Mouse (Mus musculus): Measurements from ENCODE around the gene Fth1. TPM values are rescaled to one million over a fixed set of nuclear protein-coding genes. Genes with fewer than 3 reads are reported as not detected.
A peak's percentile ranks its signal among the peaks of the same experiment; 100 is the strongest.

Gene Fth1
- polyA plus RNA-seq, 1 experiment from 2014 or later = 1,303 TPM

- Histone ChIP-seq H3K4me1 (ENCODE audit: control insufficient read depth, insufficient read depth, low read length) (no peaks in the 10 kb centered on the region), H3K27me3 (ENCODE audit: control insufficient read depth, insufficient read depth, low read length) (no peaks in the 10 kb centered on the region), H3K4me2 (ENCODE audit: low read depth, low read length) (no peak overlapping the region), H3K36me3 (replicated peaks; ENCODE audit: control insufficient read depth, insufficient read depth, low read depth, low read length) (peaks cover 4% of the 10 kb centered on the region), H3K4me3 (ENCODE audit: low read depth, low read length) (no peak overlapping the region), H3K9me3 (replicated peaks; ENCODE audit: control insufficient read depth, low read length) (no peaks in the 10 kb centered on the region), H3K27ac (replicated peaks; ENCODE audit: low read depth, low read length) (no peak overlapping the region), H3K9ac (replicated peaks; ENCODE audit: low read length) (no peak overlapping the region)
- WGBS = 68% methylated on average over 17 of the region's 17 CpGs
- ATAC-seq (replicated peaks; ENCODE audit: insufficient number of reproducible peaks, low FRiP score, low TSS enrichment, low read depth) (no peak), DNase-seq (ENCODE audit: low spot score) (peak; percentile 48)
Measured at GRCm38 (mm10) chr19:9989171-9989883, 8.9 kb downstream of the Fth1 start.

GRCm38 (mm10) chr19:9989884-9990256 is 9.5 kb downstream of the Fth1 start:
- Histone ChIP-seq H3K4me1 (ENCODE audit: control insufficient read depth, insufficient read depth, low read length) (no peaks in the 10 kb centered on the region), H3K9me3 (replicated peaks; ENCODE audit: control insufficient read depth, low read length) (no peaks in the 10 kb centered on the region)
- no peak for ATAC-seq (replicated peaks; ENCODE audit: insufficient number of reproducible peaks, low FRiP score, low TSS enrichment, low read depth)

GRCm38 (mm10) chr19:9991304-9991703 is 10.9 kb downstream of the Fth1 start:
- Histone ChIP-seq H3K4me2 (ENCODE audit: low read depth, low read length) (no peak overlapping the region), H3K36me3 (replicated peaks; ENCODE audit: control insufficient read depth, insufficient read depth, low read depth, low read length) (no peaks in the 10 kb centered on the region), H3K9me3 (replicated peaks; ENCODE audit: control insufficient read depth, low read length) (no peaks in the 10 kb centered on the region), H3K27ac (replicated peaks; ENCODE audit: low read depth, low read length) (no peak overlapping the region), H3K4me3 (ENCODE audit: low read depth, low read length) (no peak overlapping the region), H3K4me1 (ENCODE audit: control insufficient read depth, insufficient read depth, low read length) (no peaks in the 10 kb centered on the region), H3K27me3 (ENCODE audit: control insufficient read depth, insufficient read depth, low read length) (no peaks in the 10 kb centered on the region), H3K9ac (replicated peaks; ENCODE audit: low read length) (no peak overlapping the region)
- 25% methylated on average over 5 of the region's 5 CpGs for WGBS
- ATAC-seq (replicated peaks; ENCODE audit: insufficient number of reproducible peaks, low FRiP score, low TSS enrichment, low read depth) = no peak
- peak; percentile 87 for DNase-seq (ENCODE audit: low spot score)

More at GRCm38 (mm10) chr19:9989884-9990256, 9.5 kb downstream of the Fth1 start:
- Histone ChIP-seq H3K9ac (replicated peaks; ENCODE audit: low read length) (no peak overlapping the region), H3K36me3 (replicated peaks; ENCODE audit: control insufficient read depth, insufficient read depth, low read depth, low read length) (peaks cover 4% of the 10 kb centered on the region), H3K27ac (replicated peaks; ENCODE audit: low read depth, low read length) (no peak overlapping the region), H3K4me3 (ENCODE audit: low read depth, low read length) (no peak overlapping the region), H3K27me3 (ENCODE audit: control insufficient read depth, insufficient read depth, low read length) (no peaks in the 10 kb centered on the region), H3K4me2 (ENCODE audit: low read depth, low read length) (no peak overlapping the region)
- DNase-seq (ENCODE audit: low spot score) = no peak

DNA sequence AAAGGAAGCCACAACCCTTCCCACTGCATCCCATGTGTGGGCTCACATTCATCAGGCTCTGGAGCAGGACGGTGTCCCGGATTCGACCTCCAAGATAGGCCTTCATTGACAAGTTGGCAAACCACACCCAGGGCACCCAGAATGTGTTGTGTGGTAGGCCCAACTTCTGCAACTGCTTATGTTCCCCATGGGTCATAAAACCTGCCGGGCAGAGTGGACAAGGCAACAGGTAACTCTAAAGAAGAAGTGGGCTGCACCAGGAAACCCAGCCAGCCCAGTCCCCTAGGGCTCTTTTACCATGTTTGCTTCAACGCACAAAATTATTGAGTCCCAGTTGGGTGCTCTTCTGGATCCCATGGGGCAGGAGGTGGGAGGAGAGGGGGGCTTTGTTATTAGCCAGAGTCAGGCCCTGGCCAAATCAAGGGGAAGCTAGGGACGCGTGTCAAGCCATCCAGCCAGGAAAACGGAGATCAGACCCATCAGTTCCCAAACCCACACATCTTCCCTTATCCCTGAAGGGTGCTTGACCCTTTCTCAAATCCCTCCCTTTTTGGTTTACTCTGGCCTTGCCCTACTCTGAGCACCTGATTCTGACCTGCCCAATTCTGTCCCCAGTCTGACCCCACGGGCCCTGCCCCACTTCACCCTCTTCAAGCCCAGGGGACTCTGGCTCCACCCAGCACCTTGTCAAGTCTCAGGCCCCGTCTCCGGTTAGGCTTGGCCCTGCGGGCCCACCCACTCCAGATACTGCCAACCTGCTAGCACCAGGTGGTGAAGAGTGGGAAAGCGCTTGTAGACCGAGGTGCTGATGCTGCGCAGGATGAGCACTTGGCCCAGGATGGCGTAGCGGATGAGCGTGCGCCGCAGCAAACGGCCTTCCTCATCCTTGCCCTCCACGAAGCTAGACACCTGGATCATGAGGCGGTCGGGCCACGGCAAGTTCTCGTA is 11.9 kb downstream of the Fth1 start:
- DNase-seq (ENCODE audit: low spot score) = no peak

GRCm38 (mm10) chr19:9993036-9993656 is 12.7 kb downstream of the Fth1 start:
- 7% methylated on average over 17 of the region's 17 CpGs for WGBS
- Histone ChIP-seq H3K36me3 (replicated peaks; ENCODE audit: control insufficient read depth, insufficient read depth, low read depth, low read length) (no peaks in the 10 kb centered on the region), H3K27me3 (ENCODE audit: control insufficient read depth, insufficient read depth, low read length) (no peaks in the 10 kb centered on the region), H3K4me2 (ENCODE audit: low read depth, low read length) (peak overlapping the region; percentile 33), H3K27ac (replicated peaks; ENCODE audit: low read depth, low read length) (no peak overlapping the region), H3K9ac (replicated peaks; ENCODE audit: low read length) (peak overlapping the region; percentile 48), H3K9me3 (replicated peaks; ENCODE audit: control insufficient read depth, low read length) (no peaks in the 10 kb centered on the region), H3K4me1 (ENCODE audit: control insufficient read depth, insufficient read depth, low read length) (no peaks in the 10 kb centered on the region), H3K4me3 (ENCODE audit: low read depth, low read length) (peak overlapping the region; percentile 13)
- DNase-seq (ENCODE audit: low spot score) (peak; percentile 93), ATAC-seq (replicated peaks; ENCODE audit: insufficient number of reproducible peaks, low FRiP score, low TSS enrichment, low read depth) (peak; percentile 89)

More for the DNA sequence above, 11.9 kb downstream of the Fth1 start:
- Histone ChIP-seq H3K9ac (replicated peaks; ENCODE audit: low read length) (peak overlapping the region; percentile 48), H3K36me3 (replicated peaks; ENCODE audit: control insufficient read depth, insufficient read depth, low read depth, low read length) (no peaks in the 10 kb centered on the region), H3K27me3 (ENCODE audit: control insufficient read depth, insufficient read depth, low read length) (no peaks in the 10 kb centered on the region), H3K9me3 (replicated peaks; ENCODE audit: control insufficient read depth, low read length) (no peaks in the 10 kb centered on the region), H3K4me3 (ENCODE audit: low read depth, low read length) (peak overlapping the region; percentile 13), H3K27ac (replicated peaks; ENCODE audit: low read depth, low read length) (no peak overlapping the region), H3K4me1 (ENCODE audit: control insufficient read depth, insufficient read depth, low read length) (no peaks in the 10 kb centered on the region), H3K4me2 (ENCODE audit: low read depth, low read length) (peak overlapping the region; percentile 33)
- ATAC-seq (replicated peaks; ENCODE audit: insufficient number of reproducible peaks, low FRiP score, low TSS enrichment, low read depth) = peak; percentile 44
- WGBS = 44% methylated on average over 26 of the region's 26 CpGs

GRCm38 (mm10) chr19:9997204-9998062 is 17.0 kb downstream of the Fth1 start:
- no peak overlapping the region for H3K27ac ChIP-seq (replicated peaks; ENCODE audit: low read depth, low read length)
- WGBS = 74% methylated on average over 12 of the region's 12 CpGs
- H3K4me3 ChIP-seq (ENCODE audit: low read depth, low read length) = no peak overlapping the region
- no peak for DNase-seq (ENCODE audit: low spot score)
- no peaks in the 10 kb centered on the region for H3K27me3 ChIP-seq (ENCODE audit: control insufficient read depth, insufficient read depth, low read length)
- H3K9me3 ChIP-seq (replicated peaks; ENCODE audit: control insufficient read depth, low read length) = no peaks in the 10 kb centered on the region
- no peak overlapping the region for H3K4me2 ChIP-seq (ENCODE audit: low read depth, low read length)
- ATAC-seq (replicated peaks; ENCODE audit: insufficient number of reproducible peaks, low FRiP score, low TSS enrichment, low read depth) = no peak
- H3K4me1 ChIP-seq (ENCODE audit: control insufficient read depth, insufficient read depth, low read length) = no peaks in the 10 kb centered on the region; the same call in 1 of the 2 replicates
- no peaks in the 10 kb centered on the region for H3K36me3 ChIP-seq (replicated peaks; ENCODE audit: control insufficient read depth, insufficient read depth, low read depth, low read length)
- H3K9ac ChIP-seq (replicated peaks; ENCODE audit: low read length) = no peak overlapping the region

DNA sequence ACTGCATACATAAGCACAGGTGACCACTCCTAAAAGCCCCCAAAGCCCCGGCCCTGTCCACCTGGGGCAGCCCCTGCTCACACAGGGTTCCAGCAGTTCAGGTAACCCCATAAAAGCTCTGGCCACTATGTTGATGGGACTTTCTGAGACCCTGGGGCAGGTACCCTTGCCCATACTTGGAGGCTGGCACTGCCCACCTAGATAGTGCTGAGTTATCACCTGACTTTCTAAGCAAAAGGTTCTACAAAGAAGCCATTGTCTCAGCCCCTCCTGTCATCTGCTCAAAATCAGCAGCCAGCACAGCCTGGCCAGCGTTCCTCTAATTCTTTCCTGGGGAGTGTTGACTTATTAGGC is 17.6 kb downstream of the Fth1 start:
- H3K9ac ChIP-seq (replicated peaks; ENCODE audit: low read length) = no peak overlapping the region
- no peak overlapping the region for H3K27ac ChIP-seq (replicated peaks; ENCODE audit: low read depth, low read length)
- H3K36me3 ChIP-seq (replicated peaks; ENCODE audit: control insufficient read depth, insufficient read depth, low read depth, low read length) = no peaks in the 10 kb centered on the region
- H3K4me2 ChIP-seq (ENCODE audit: low read depth, low read length) = no peak overlapping the region
- DNase-seq (ENCODE audit: low spot score) = no peak
- no peaks in the 10 kb centered on the region for H3K9me3 ChIP-seq (replicated peaks; ENCODE audit: control insufficient read depth, low read length)
- no peaks in the 10 kb centered on the region; the same call in 1 of the 2 replicates for H3K4me1 ChIP-seq (ENCODE audit: control insufficient read depth, insufficient read depth, low read length)
- WGBS = 60% methylated on average over 2 of the region's 2 CpGs
- no peak overlapping the region for H3K4me3 ChIP-seq (ENCODE audit: low read depth, low read length)
- no peaks in the 10 kb centered on the region for H3K27me3 ChIP-seq (ENCODE audit: control insufficient read depth, insufficient read depth, low read length)
- ATAC-seq (replicated peaks; ENCODE audit: insufficient number of reproducible peaks, low FRiP score, low TSS enrichment, low read depth) = no peak

All from embryonic facial prominence, embryonic 11.5 days (tissue).